Mouse (Mus musculus): ENCODE measurements around the gene Spem1. TPM values are rescaled to one million over a fixed set of nuclear protein-coding genes. Genes with fewer than 3 reads are reported as not detected.

Spem1 gene
- total RNA-seq, 2 experiments from 2014 or later, result 0.34 to 0.54 TPM

- peak; percentile 49 to 68 for DNase-seq (ENCODE audit: low spot score in 2 of 2)
Observed at GRCm38 (mm10) chr11:69836703-69837576, 15.0 kb upstream of the Spem1 start.

- no peak for DNase-seq (ENCODE audit: low spot score in 2 of 2)
Observed at GRCm38 (mm10) chr11:69835966-69836335, 14.0 kb upstream of the Spem1 start.

GRCm38 (mm10) chr11:69835326-69835965 lies 13.5 kb upstream of the Spem1 start:
- peak in 1 of 2 experiments; percentile 33 for DNase-seq (ENCODE audit: low spot score in 2 of 2)

- peak in 1 of 2 experiments; percentile 44 for DNase-seq (ENCODE audit: low spot score in 2 of 2)
Observed at GRCm38 (mm10) chr11:69834001-69834549, 12.1 kb upstream of the Spem1 start.

- DNase-seq (ENCODE audit: low spot score in 2 of 2), result no peak
Observed at GRCm38 (mm10) chr11:69833554-69833953, 11.6 kb upstream of the Spem1 start.

GRCm38 (mm10) chr11:69828832-69829231 lies 6.9 kb upstream of the Spem1 start:
- no peak for DNase-seq (ENCODE audit: low spot score in 2 of 2)

GRCm38 (mm10) chr11:69823456-69823855 lies 1.5 kb upstream of the Spem1 start:
- DNase-seq (ENCODE audit: low spot score in 2 of 2), result no peak

GRCm38 (mm10) chr11:69818871-69819270 lies 3.1 kb downstream of the Spem1 start:
- no peak for DNase-seq (ENCODE audit: low spot score in 2 of 2)

- no peak for DNase-seq (ENCODE audit: low spot score in 2 of 2)
Observed at GRCm38 (mm10) chr11:69818365-69818764, 3.6 kb downstream of the Spem1 start, which contains the start of gene Spem2. Gene Spem2, minus strand, starts transcription at chr11:69818465.

GRCm38 (mm10) chr11:69816520-69816919 lies 5.5 kb downstream of the Spem1 start:
- no peak for DNase-seq (ENCODE audit: low spot score in 2 of 2)

GRCm38 (mm10) chr11:69815155-69815554 lies 6.8 kb downstream of the Spem1 start, which contains the start of gene Gm39566:
Gene Gm39566, minus strand, starts transcription at chr11:69815298.
- no peak for DNase-seq (ENCODE audit: low spot score in 2 of 2)

GRCm38 (mm10) chr11:69810280-69810679 lies 11.7 kb downstream of the Spem1 start:
- DNase-seq (ENCODE audit: low spot score in 2 of 2), result no peak

- DNase-seq (ENCODE audit: low spot score in 2 of 2), result no peak
Observed at GRCm38 (mm10) chr11:69807641-69808040, 14.3 kb downstream of the Spem1 start.

- no peak for DNase-seq (ENCODE audit: low spot score in 2 of 2)
Observed at GRCm38 (mm10) chr11:69806378-69806777, 15.6 kb downstream of the Spem1 start.

- no peak for DNase-seq (ENCODE audit: low spot score in 2 of 2)
Observed at GRCm38 (mm10) chr11:69804972-69805909, 16.7 kb downstream of the Spem1 start, which contains the start of gene Tmem102. Gene Tmem102, minus strand, starts transcription at chr11:69805624.

- no peak for DNase-seq (ENCODE audit: low spot score in 2 of 2)
Observed at GRCm38 (mm10) chr11:69804652-69804940, 17.4 kb downstream of the Spem1 start.

GRCm38 (mm10) chr11:69803786-69804651 lies 18.0 kb downstream of the Spem1 start:
- peak; percentile 62 to 75 for DNase-seq (ENCODE audit: low spot score in 2 of 2)

GRCm38 (mm10) chr11:69803328-69803727 lies 18.7 kb downstream of the Spem1 start:
- no peak for DNase-seq (ENCODE audit: low spot score in 2 of 2)

GRCm38 (mm10) chr11:69802648-69803105 lies 19.3 kb downstream of the Spem1 start:
- peak; percentile 80 to 89 for DNase-seq (ENCODE audit: low spot score in 2 of 2)

Measured in layer of hippocampus, postnatal 10 days (tissue).